Mouse (Mus musculus): ENCODE results near the gene Qrsl1. TPM values are rescaled to one million over a fixed set of nuclear protein-coding genes. Genes with fewer than 3 reads are reported as not detected.

Qrsl1 gene
- total RNA-seq, 2 experiments from 2014 or later = 14.8 to 15.0 TPM

Other genes with a start within 250 kb of the Qrsl1 start
- gene Rtn4ip1, start 62 bp upstream of the Qrsl1 start, total RNA-seq (2021) = 10 to 100 TPM; 13.1 to 14.5 TPM
- under 1 TPM; 0.48 to 0.50 TPM for gene Crybg1, start 247.1 kb upstream of the Qrsl1 start, total RNA-seq (2021)